Mouse (Mus musculus): Measurements from ENCODE around the gene Chl1.

The Chl1 gene

GRCm38 (mm10) chr6:103510392-103511289, at the start of gene Chl1:
TSS of gene Chl1 (plus strand) at chr6:103510586.
- peak; percentile 4 for DNase-seq

DNA sequence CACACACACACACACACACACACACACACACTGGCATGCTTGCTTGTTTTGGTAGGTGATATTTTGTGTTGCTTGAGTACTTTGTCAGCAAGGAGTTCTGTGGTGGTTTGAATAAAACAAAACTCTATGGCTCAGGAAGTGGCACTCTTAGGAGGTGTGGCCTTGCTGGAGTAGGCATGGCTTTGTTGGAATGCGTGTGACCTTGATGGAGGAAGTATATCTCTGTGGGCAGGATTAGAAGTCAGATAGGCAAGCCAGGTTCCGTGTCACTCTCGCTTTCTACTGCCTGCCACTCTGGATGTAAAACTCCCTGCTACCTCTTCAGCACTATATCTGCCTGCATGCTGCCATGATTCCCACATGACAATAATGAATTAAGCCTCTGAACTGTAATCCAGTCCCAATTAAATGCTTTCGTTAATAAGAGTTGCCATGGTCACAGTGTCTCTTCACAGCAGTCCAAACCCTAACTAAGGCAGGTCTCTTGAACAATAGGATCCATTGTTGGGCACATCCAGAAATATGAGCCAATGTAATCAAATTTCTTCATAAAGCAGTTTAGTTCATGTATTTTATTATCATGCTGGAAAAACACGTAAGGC, 44.8 kb upstream of the Chl1 start:
- DNase-seq: peak; percentile 13

DNA sequence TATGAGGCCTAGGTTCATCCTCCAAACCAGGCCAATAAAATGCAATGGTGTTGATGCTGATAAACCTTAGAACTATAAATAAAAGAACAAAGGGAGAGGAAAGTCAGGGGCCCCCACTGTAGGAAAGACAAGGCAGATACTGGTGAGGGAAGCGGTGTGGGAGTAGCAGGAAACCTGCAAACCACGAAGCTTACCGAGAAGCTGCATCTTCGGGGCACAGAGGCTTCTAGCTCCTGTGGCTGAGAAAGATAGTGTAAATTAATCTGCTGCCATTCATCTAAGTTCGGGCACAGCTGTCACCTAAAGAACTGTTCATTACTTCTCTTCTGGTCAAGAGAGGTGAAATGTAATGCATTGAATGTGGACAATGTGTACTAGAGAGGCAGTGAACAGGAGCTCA, 37.1 kb upstream of the Chl1 start:
- DNase-seq: peak; percentile 43

DNA sequence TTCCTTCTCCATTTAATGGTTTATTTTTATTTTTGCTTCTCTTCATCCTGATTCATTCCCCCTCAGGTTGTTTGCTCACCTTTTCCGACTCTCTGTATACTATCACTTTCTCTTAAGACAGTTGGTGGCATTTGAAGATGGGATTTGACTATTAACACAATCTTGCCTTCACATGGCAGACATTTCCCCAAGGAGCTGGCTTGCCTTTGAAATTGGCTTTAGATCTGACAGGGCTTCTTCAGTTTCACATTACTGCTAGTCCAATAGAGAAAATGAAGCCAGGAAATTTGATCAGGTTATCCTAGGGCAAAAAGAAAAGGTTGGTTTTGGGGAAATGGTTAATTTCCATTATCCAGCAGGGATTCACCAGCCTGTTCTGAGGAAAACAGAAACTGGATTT, 23.2 kb upstream of the Chl1 start:
- DNase-seq: no peak

DNA sequence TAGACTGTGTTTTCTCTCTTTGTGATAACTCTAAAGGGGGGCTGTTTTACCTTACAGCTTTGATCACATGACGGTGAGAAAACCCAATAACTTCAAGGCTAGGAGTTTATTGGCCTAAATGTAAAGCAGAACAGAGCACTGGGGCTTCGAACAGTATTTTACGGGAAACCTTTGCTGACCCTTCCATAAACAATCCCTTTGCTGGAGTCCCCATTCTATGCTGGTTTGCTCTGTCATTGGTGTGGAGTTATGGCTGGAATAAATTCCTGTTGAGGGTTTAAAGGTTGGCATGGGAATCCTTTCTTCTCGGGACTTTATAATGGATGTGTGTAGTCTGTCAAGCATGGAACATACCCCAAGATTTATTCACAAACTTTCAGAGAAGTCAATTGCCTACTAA, 12.0 kb upstream of the Chl1 start:
- no peak for DNase-seq

DNA sequence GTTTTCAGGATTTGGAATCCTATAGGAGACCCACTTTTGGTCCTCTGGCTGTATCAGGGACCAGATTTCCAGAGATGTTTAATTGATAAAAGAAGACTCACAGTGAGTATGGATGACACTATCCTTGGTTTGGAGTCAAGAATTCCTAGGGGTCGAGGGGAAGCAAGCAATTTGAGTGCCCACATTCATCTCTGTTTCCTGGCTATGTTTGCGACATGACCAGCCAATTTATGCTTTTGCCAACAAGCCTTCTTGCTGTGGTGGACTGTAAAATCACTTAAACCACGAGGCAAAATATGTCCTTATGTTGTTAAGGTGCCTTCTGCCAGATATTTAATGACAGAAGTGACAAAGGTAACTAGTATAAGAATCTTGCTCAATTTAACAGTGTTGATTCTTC, 6.3 kb upstream of the Chl1 start:
- no peak for DNase-seq

DNA sequence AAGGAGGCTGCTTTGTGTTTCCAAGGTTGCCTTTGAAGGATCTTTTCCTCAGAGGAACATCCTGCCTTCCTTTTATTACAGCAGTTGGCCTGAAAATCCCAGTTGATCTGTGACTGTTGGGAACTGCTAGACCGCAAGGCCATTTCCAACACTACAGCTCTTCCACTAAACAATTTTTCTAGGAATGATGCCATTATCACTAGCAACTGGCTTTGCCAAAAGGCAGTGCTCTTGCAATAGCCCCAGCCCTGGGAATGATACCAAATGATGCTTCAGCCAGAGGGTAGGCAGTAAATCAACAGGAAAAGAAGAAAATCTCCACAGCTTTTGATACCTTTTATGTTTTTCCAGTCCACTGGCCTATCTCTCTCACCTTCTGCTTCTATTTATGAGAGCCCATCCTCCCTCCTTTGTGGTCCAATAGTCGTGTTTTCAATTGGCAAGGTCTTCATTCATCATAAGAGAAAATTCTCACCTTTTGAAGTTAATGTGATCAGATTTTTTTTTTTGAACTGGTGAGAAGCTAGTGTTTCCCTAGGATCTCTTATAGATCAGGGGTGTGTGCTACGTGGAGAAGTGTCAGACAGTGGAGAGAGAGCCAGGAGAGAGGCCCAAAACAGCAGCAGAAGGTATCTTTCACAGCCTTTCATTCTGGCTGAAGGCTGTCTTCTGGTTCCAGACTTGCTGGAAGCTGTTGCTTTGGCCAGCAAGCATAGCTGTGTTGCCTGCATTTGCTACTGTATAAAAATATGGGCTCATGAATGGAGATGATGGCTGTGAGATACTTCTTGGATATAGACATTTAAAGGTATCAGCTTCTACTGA, 2.4 kb upstream of the Chl1 start:
- DNase-seq: no peak

- DNase-seq: no peak
Observed at GRCm38 (mm10) chr6:103509596-103509995, 790 bp upstream of the Chl1 start.

- DNase-seq: peak; percentile 5
Observed at GRCm38 (mm10) chr6:103511290-103511971, 1.0 kb downstream of the Chl1 start.

- DNase-seq: peak; percentile 62
Observed at GRCm38 (mm10) chr6:103511972-103512565, 1.7 kb downstream of the Chl1 start.

DNA sequence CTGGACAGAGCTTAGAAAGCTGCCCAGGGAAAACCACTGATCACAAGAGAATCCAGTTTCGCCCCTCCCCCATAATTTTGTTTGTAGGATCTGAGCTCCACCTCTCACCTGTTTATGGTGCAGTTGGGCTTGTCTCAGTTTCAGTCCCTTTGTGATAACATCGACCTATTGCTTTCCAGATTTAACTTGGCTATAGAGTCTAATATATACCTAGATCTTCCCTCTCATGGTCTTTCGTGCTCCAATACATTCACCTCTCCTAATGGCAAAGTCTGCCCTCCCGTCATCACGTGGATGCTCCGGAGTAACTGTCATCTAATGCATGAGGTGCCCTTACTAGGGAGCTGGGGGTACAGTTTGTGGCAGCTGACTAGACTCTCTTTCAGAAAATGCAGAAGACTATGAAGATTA, 2.5 kb downstream of the Chl1 start:
- DNase-seq: no peak

- no peak for DNase-seq
Observed at GRCm38 (mm10) chr6:103513621-103514241, 3.3 kb downstream of the Chl1 start.

- no peak for DNase-seq
Observed at GRCm38 (mm10) chr6:103514346-103514745, 4.0 kb downstream of the Chl1 start.

- no peak for DNase-seq
Observed at GRCm38 (mm10) chr6:103514756-103515155, 4.4 kb downstream of the Chl1 start.

GRCm38 (mm10) chr6:103519596-103519995, 9.2 kb downstream of the Chl1 start:
- no peak for DNase-seq

DNA sequence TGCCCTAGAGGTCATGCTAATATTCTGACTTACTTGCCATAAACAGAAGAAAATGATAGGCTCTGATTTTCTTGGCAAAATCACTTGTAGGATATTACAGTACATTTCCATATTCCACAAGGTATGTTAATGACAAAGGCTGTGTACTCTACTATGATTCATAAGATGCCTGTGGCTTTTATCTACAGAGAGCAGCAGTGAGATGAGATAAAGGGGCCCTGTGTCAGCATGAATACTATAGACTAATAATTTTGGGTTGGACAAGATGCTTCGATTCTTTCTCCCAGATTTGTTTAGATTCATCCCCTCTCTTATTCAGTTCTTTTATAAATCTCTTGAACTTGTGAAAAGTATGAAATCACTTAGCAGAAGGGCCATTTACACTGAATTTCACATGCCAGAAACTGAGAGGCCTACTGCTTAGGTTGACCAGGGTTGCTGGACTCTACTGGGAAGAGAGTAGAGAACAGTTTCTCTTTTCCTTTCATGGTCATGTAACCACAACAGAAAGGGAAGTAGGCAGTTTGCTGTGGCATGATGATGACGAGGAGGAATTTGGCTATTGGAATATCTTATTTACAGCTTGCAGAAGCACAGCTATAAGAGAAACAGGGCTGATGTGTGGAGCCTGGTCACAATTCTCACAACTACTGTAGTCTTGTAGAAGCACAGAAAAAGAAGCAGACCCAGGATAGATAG, 15.1 kb downstream of the Chl1 start:
- no peak for DNase-seq

GRCm38 (mm10) chr6:103526945-103527777, 16.8 kb downstream of the Chl1 start:
- no peak for DNase-seq

DNA sequence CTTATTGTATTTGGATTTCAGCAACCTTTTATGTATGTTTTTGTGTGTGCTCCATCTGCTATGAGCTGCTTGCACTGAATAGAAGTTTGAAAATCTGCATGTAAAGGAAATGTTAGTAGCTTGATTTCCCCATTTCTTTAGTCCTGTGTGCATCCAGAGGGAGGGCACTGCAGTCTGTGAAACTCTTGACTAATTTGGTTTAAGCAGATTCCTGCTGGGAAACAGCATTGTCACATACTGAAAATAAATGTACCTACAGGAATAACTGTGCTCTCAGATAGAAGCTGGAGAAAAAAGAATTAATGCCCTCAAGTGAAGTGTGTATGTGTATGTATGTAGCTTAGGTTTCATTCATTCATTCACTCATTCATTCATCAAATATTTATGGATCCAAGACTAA, 22.7 kb downstream of the Chl1 start:
- DNase-seq: no peak

GRCm38 (mm10) chr6:103534027-103534426, 23.6 kb downstream of the Chl1 start:
- DNase-seq: no peak

DNA sequence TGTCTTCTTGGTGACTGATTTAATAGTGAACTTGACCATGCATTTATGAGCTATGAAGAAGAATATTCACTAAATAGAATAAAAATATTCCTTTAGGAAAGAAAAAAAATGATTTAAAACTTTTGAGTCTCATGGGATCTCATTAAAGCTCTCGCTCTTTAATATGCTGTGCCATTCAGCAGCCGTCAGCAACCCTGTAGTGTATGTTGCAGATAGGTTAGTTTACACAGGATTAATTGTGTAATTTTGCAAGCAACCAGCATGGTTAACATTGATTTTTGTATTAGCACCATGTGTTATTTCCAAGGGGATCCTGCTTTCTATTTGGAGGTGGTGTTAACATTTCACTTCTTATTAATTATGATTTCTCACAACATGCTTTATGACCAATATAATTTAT, 32.2 kb downstream of the Chl1 start:
- no peak for DNase-seq

Measured in thymus, postnatal 14 days (tissue).